Mouse (Mus musculus): ENCODE data around the gene Evx2. TPM values are rescaled to one million over a fixed set of nuclear protein-coding genes. Genes with fewer than 3 reads are reported as not detected.
A peak's percentile ranks its signal among the peaks of the same experiment; 100 is the strongest.

The Evx2 gene
- polyA plus RNA-seq (2017; shearing (Covaris generic)), result not detected

GRCm38 (mm10) chr2:74659507-74660005 lies at the start of gene Evx2:
Gene Evx2, minus strand, starts transcription at chr2:74659557.
- no peak for ATAC-seq

GRCm38 (mm10) chr2:74708676-74709075 lies 49.3 kb upstream of the Evx2 start:
- no peak for ATAC-seq

- ATAC-seq, result no peak
Measured at GRCm38 (mm10) chr2:74707599-74707998, 48.2 kb upstream of the Evx2 start.

GRCm38 (mm10) chr2:74706393-74706960 lies 47.1 kb upstream of the Evx2 start:
- ATAC-seq, result no peak

GRCm38 (mm10) chr2:74705467-74706089 lies 46.2 kb upstream of the Evx2 start:
- peak; percentile 33 for ATAC-seq

- peak; percentile 16 for ATAC-seq
Measured at GRCm38 (mm10) chr2:74704999-74705466, 45.7 kb upstream of the Evx2 start.

GRCm38 (mm10) chr2:74704393-74704998 lies 45.1 kb upstream of the Evx2 start, which contains the start of gene Hoxd8:
Gene Hoxd8, plus strand, starts transcription at chr2:74704615.
- no peak for ATAC-seq

- no peak for ATAC-seq
Measured at GRCm38 (mm10) chr2:74703720-74704392, 44.5 kb upstream of the Evx2 start.

- no peak for ATAC-seq
Measured at GRCm38 (mm10) chr2:74703317-74703716, 44.0 kb upstream of the Evx2 start.

- ATAC-seq, result no peak
Measured at GRCm38 (mm10) chr2:74702820-74703219, 43.5 kb upstream of the Evx2 start.

GRCm38 (mm10) chr2:74701949-74702819 lies 42.8 kb upstream of the Evx2 start:
- peak; percentile 44 for ATAC-seq

- no peak for ATAC-seq
Measured at GRCm38 (mm10) chr2:74700546-74701112, 41.3 kb upstream of the Evx2 start.

GRCm38 (mm10) chr2:74699664-74700545 lies 40.5 kb upstream of the Evx2 start:
- no peak for ATAC-seq

GRCm38 (mm10) chr2:74699053-74699430 lies 39.7 kb upstream of the Evx2 start:
- no peak for ATAC-seq

GRCm38 (mm10) chr2:74698201-74699052 lies 39.1 kb upstream of the Evx2 start:
- ATAC-seq, result no peak

GRCm38 (mm10) chr2:74697567-74698121 lies 38.3 kb upstream of the Evx2 start, which contains the start of gene Hoxd9:
Gene Hoxd9, plus strand, starts transcription at chr2:74697727.
- ATAC-seq, result peak; percentile 46

GRCm38 (mm10) chr2:74696442-74697335 lies 37.3 kb upstream of the Evx2 start:
- no peak for ATAC-seq

- ATAC-seq, result no peak
Measured at GRCm38 (mm10) chr2:74695813-74696430, 36.6 kb upstream of the Evx2 start.

All from inflammation-experienced regulatory T-cells, adult 6 months (primary cell).